Mouse (Mus musculus) myocyte (in vitro differentiated cells): ENCODE data around the gene Hist2h3c2.

Experiments used
- MAX ChIP-seq: IDR thresholded peaks from one replicate; pipeline ENCODE4 v1.6.1; 2011; ENCODE audit warnings: low read depth, mild to moderate bottlenecking, control low read depth
- MYOD1 ChIP-seq, 3 experiments: IDR thresholded peaks; one replicate each; pipeline ENCODE4 v1.6.1; 2011; ENCODE audit warnings: control low read depth in 2 of 3, low read depth in 2 of 3, mild to moderate bottlenecking in 2 of 3, moderate library complexity in 1 of 3; ENCODE audit not compliant: insufficient read length in 2 of 3, control insufficient read depth in 1 of 3
- POLR2A ChIP-seq: IDR thresholded peaks from one replicate; pipeline ENCODE4 v1.6.1; 2011; ENCODE audit warnings: low read depth, mild to moderate bottlenecking, control low read depth, moderate library complexity; ENCODE audit not compliant: insufficient read length
- POLR2AphosphoS2 ChIP-seq: IDR thresholded peaks from one replicate; pipeline ENCODE4 v1.6.1; 2011; ENCODE audit warnings: low read depth, control low read depth; ENCODE audit not compliant: insufficient read length
- SRF ChIP-seq: IDR thresholded peaks from one replicate; pipeline ENCODE4 v1.6.1; 2011; ENCODE audit warnings: low read depth; ENCODE audit not compliant: control insufficient read depth, insufficient read length
- USF1 ChIP-seq: IDR thresholded peaks from one replicate; pipeline ENCODE4 v1.6.1; 2011; ENCODE audit warnings: low read depth, mild to moderate bottlenecking, control low read depth, moderate library complexity

DNA sequence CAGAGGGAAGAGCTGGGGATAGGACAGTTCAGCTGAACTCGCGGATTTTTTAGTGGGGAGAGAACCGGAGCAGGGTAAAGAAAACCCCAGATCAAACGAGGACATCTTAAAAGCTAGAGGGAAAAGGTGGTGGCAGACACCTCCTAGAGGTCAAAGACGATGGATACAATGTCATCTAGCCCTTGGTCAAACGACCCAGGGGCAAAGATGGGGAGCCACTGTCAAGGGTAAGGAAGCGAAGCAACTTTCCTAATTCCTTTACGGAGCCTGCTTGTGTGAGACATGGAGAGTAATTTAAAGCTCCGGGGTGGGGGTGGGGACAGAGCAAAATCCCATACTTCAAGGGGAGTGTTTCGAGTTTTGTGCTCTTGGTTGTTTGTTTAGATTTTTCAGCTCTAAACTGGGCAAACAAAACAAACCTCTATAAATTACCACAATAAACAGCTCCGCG lies 19.7 kb downstream of the Hist2h3c2 start:
- no peak for TF ChIP-seq MYOD1 (IDR thresholded peaks at IDR 0.05; ENCODE audit: control insufficient read depth in 1 of 3, insufficient read length in 2 of 3, low read depth in 2 of 3)
- TF ChIP-seq MAX, result no peak
- TF ChIP-seq POLR2A, result no peak
- TF ChIP-seq POLR2AphosphoS2, result no peak
- no peak for TF ChIP-seq USF1
- TF ChIP-seq SRF, result no peak
